Mouse (Mus musculus) neural tube, embryonic 14.5 days (tissue): ENCODE measurements around the gene Rasip1. TPM values are rescaled to one million over a fixed set of nuclear protein-coding genes. Genes with fewer than 3 reads are reported as not detected.

Experiments
- ATAC-seq: fragments of 200-750 bp; cut with Nextera tagmentation; 2 replicates; pipeline ENCODE4 v1.8.0; 2017; ENCODE audit warnings: low read depth, mild to moderate bottlenecking, moderate TSS enrichment, moderate library complexity
- H3K27ac ChIP-seq: fragments of 300-500 bp; sonication (generic); 2 replicates; pipeline ENCODE4 v1.5.1; 2014; ENCODE audit warnings: low read depth, mild to moderate bottlenecking, control low read depth, low read length, moderate library complexity, mixed read lengths
- H3K27me3 ChIP-seq: fragments of 300-500 bp; sonication (generic); 2 replicates; pipeline ENCODE4 v1.6.1; 2014; ENCODE audit warnings: low read length; ENCODE audit not compliant: control insufficient read depth, insufficient read depth
- H3K36me3 ChIP-seq: fragments of 300-500 bp; sonication (generic); 2 replicates; pipeline ENCODE4 v1.6.1; 2014; ENCODE audit warnings: low read length, mixed read lengths; ENCODE audit not compliant: control insufficient read depth, insufficient read depth
- H3K4me1 ChIP-seq: fragments of 300-500 bp; sonication (generic); 2 replicates; pipeline ENCODE4 v1.6.1; 2014; ENCODE audit warnings: low read length; ENCODE audit not compliant: control insufficient read depth, insufficient read depth
- H3K4me2 ChIP-seq: fragments of 300-500 bp; sonication (generic); 2 replicates; pipeline ENCODE4 v1.6.1; 2014; ENCODE audit warnings: mild to moderate bottlenecking, low read depth, low read length, control low read depth
- H3K4me3 ChIP-seq: fragments of 300-500 bp; sonication (generic); 2 replicates; pipeline ENCODE4 v1.5.1; 2014; ENCODE audit warnings: low read depth, low read length, control low read depth, mixed read lengths
- H3K9ac ChIP-seq: fragments of 300-500 bp; sonication (generic); replicated peaks from 2 replicates; pipeline ENCODE4 v1.6.1; 2014; ENCODE audit warnings: low read depth, mild to moderate bottlenecking, control low read depth, low read length, mixed read lengths
- H3K9me3 ChIP-seq: fragments of 300-500 bp; sonication (generic); 2 replicates; pipeline ENCODE4 v1.6.1; 2016; ENCODE audit warnings: low read length; ENCODE audit not compliant: control insufficient read depth
- WGBS: fragments of 180-500 bp; shearing (Covaris S2); extraction: QIAGEN DNeasy Blood & Tissue Kit; methylation state at CpG from one replicate; pipeline ENCODE4 v1.1.7; 2014; 5-methylcytosine and 5-hydroxymethylcytosine counted together
- polyA plus RNA-seq: library from polyadenylated mRNA; unstranded; fragments of >200 nt; fragmentation: Nextera tagmentation; extraction: Ambion mirVana; gene quantifications from 2 replicates; pipeline ENCODE4 v1.2.1, GENCODE M21; 2014

Gene Rasip1
- polyA plus RNA-seq, 1 experiment from 2014 or later: 12.8 TPM

DNA sequence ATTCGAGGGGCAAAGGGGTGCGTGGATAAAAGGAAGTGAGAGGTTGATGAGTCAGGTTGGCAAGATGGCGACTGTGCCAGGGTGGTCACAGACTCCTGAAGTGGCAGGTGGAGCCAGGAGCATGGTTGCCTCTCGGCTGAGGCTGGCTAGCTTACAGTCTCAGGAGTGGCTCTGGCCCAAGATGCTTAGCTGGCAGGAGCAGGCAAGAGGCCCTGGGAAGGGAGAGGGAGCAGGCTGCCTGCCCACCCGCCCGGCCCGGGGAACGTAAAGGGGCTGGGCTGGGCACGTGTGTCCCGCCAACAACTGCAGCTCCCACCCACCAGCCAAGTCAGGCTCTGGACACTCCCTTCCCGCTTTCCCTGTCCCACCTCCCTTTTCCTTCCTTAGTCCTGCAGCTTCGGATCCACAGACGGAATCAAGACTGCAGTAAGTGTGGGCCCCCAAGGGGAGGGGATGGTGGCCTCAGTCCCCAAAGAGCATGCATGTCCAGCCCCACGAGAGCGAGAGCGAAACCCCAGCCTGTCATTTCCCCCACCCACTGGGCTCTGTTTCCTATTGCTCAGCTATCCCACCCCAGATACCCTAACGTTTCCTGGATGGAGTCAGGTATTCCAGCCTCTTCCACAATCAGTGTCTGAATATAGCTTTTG lies 14.2 kb downstream of the Rasip1 start:
- no peak for ATAC-seq
- H3K27ac ChIP-seq: no peak overlapping the region
- peak overlapping the region; percentile 71; the same call in 1 of the 2 replicates for H3K4me2 ChIP-seq
- H3K9me3 ChIP-seq: no peaks in the 10 kb centered on the region; the same call in 1 of the 2 replicates
- no peaks in the 10 kb centered on the region for H3K27me3 ChIP-seq
- 68% methylated on average over 14 of the region's 17 CpGs for whole genome bisulfite sequencing
- peaks cover 17% of the 10 kb centered on the region for H3K4me1 ChIP-seq
- H3K4me3 ChIP-seq: no peak overlapping the region
- no peak overlapping the region for H3K9ac ChIP-seq
- no peaks in the 10 kb centered on the region; the same call in 1 of the 2 replicates for H3K36me3 ChIP-seq

DNA sequence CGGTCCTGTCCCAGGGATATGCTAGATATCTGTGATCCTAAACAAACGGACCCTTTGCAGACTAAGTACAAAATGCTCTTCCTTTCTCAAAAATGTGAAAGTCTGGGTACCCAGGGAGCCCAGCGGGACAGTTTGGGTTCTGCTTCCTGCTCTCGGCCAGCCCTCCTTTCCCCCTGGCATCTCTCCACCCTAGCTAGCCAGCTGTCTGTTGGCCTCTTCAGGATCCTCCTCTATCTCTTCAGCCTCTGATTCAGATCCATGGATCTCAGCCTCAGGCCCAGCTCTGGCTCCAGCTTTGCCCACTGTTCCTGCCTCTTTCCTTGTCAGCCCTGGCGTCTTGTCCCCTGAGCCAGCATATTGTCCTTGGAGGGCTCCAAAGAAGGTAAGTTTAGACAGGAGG lies 14.8 kb downstream of the Rasip1 start:
- Histone ChIP-seq H3K27ac (no peak overlapping the region), H3K9ac (no peak overlapping the region), H3K4me3 (no peak overlapping the region)

DNA sequence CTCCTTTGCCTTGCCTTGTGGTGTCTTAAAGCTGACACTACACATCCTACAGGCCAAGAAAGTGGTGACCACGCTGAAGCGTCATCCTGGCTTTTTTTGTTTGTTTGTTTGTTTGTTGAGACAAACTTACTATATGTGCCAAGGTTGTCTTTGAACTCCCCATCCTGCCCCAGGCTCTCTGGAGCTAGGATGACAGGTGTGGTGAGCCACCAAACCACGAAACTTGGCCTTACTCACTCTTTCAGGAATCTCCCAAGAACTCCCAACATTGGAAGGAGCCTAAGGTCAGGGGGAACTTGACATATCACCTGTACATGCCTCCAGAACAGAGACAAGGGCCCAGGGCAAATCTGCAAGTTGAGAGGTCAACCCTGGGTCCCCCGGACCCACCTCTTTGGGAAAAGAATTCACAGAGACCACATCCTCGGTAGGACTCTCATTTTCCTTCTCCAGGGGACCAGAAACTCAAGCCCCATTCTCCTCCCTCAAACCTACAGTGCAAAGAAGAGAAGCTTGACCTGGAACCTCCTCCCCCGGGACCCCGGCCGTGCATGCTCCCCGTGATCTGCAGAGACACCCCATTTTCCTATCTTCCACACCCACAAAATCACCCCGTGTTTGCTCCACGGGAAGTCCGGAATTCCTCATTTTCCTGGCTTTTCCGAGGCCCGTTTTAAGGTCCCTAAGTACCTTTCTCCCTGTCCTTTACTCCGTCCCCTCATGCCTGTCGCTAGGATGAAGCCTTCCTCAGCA lies 15.4 kb downstream of the Rasip1 start:
- Histone ChIP-seq H3K36me3 (no peaks in the 10 kb centered on the region), H3K4me1 (peaks cover 17% of the 10 kb centered on the region), H3K9ac (peak overlapping the region; percentile 60), H3K27me3 (no peaks in the 10 kb centered on the region), H3K9me3 (no peaks in the 10 kb centered on the region), H3K4me2 (peak overlapping the region; percentile 71), H3K4me3 (peak overlapping the region; percentile 38), H3K27ac (peak overlapping the region; percentile 85)
- ATAC-seq: no peak
- WGBS: 38% methylated on average over 16 of the region's 16 CpGs

More for the DNA sequence above, 14.8 kb downstream of the Rasip1 start:
- 80% methylated on average over 5 of the region's 5 CpGs for WGBS
- no peak for ATAC-seq
- peak overlapping the region; percentile 71 for H3K4me2 ChIP-seq
- no peaks in the 10 kb centered on the region for H3K27me3 ChIP-seq
- H3K36me3 ChIP-seq: no peaks in the 10 kb centered on the region
- no peaks in the 10 kb centered on the region for H3K9me3 ChIP-seq
- H3K4me1 ChIP-seq: peaks cover 17% of the 10 kb centered on the region

DNA sequence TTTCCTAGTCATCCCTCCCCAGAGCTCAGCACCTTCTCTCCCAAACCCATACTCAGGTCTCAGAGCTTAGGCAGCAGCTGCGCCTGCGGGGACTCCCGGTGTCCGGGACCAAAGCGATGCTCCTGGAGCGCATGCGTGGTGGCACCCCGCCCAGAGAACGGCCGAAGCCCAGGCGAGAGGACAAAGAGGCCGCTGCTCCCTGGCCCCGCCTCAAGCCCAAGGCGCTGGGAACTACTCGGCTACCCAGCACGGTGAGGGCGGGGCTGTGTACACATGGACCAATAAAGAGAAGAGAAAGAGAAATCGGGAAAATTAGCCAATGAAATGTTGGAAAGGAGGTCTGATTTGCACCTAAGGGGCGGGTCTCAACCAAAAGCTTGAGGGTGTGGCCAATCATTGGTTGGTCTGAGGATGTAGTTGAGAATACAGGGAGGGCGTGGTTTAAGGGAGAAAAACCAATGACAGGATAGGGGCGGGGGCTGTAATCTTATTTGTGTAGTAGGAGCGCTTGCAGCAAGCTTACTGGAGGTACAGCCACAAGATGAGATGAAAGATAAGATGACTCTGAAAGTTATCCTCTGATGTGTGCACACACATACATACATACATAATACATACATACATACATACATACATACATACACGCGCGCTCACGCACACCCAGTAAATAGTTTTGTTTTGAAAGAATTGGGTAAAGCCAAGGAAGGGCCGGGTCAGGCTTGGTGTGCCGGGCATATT lies 16.3 kb downstream of the Rasip1 start:
- ATAC-seq: peak; percentile 92
- Histone ChIP-seq H3K9ac (peak overlapping the region; percentile 60), H3K27ac (peak overlapping the region; percentile 85), H3K4me1 (peaks cover 14% of the 10 kb centered on the region), H3K4me2 (peak overlapping the region; percentile 71), H3K27me3 (no peaks in the 10 kb centered on the region), H3K4me3 (peak overlapping the region; percentile 38), H3K9me3 (no peaks in the 10 kb centered on the region), H3K36me3 (no peaks in the 10 kb centered on the region)
- 1% methylated on average over 28 of the region's 28 CpGs for WGBS

DNA sequence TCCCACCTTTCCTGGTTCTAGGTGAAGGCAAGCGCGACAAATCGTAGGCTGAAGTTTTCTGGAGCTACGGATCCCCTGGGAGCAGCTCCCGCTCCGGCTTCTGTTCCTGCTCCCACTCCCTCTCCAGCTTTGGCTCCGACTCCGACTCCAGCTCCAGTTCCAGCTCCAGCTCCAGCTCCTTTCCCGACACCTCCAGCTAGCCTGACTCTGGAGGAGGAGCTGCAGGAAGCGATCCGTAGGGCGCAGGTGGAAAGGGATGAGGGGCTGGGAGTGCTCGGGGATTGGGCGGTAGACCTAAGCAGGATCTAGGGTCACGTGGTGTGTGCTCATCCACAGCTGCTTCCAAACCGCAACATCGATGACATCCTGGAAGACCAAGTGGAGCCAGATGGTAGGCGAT lies 16.9 kb downstream of the Rasip1 start:
- Histone ChIP-seq H3K4me1 (peaks cover 14% of the 10 kb centered on the region), H3K4me3 (peak overlapping the region; percentile 20), H3K9me3 (no peaks in the 10 kb centered on the region), H3K9ac (peak overlapping the region; percentile 46; the same call in 1 of the 2 replicates), H3K36me3 (no peaks in the 10 kb centered on the region), H3K27ac (peak overlapping the region; percentile 57), H3K4me2 (peak overlapping the region; percentile 59), H3K27me3 (no peaks in the 10 kb centered on the region)
- ATAC-seq: peak; percentile 42
- WGBS: 2% methylated on average over 18 of the region's 18 CpGs

DNA sequence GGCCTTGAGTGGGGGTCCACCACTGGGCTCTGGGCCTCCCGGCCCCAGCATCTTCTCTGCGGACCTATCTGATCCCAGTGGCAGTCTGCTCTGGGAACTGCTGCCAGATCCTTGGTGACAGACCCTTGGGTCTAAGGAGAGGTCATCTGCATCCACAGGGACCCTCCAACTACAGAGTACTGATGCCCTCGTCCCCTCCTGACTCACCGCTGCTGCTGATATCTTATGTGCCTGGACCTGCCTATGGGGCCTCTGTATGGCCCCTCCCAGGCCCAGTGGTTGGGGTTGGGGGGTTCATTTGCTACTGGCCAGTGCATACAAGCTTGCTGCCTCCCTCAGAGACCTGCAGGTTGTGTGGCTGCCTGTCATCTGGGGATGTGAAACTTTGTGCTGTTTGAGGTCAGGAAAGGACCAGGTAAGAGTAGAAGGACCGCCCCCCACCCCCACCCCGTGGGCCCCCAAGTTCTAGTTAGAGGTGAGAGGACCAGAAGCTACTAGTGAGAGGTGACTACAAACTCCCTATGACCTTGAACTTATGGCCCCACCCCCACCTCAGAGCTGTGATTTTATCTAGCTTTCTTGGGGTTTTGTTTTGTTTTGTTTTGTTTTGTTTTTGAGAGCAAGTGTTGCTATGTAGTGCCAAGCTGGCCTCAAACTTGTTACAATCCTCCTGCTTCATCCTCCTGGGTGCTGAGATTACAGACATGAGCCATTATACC lies 17.7 kb downstream of the Rasip1 start:
- 0 out of 2 replicates have a peak overlapping the region, but pooled peaks have one; percentile 16 for H3K9ac ChIP-seq
- H3K27me3 ChIP-seq: no peaks in the 10 kb centered on the region
- peak overlapping the region; percentile 59; the same call in 1 of the 2 replicates for H3K4me2 ChIP-seq
- no peaks in the 10 kb centered on the region for H3K9me3 ChIP-seq
- peak overlapping the region; percentile 57 for H3K27ac ChIP-seq
- 69% methylated on average over 6 of the region's 6 CpGs for WGBS
- H3K36me3 ChIP-seq: no peaks in the 10 kb centered on the region
- ATAC-seq: no peak
- H3K4me3 ChIP-seq: peak overlapping the region; percentile 20; the same call in 1 of the 2 replicates
- H3K4me1 ChIP-seq: peaks cover 14% of the 10 kb centered on the region

DNA sequence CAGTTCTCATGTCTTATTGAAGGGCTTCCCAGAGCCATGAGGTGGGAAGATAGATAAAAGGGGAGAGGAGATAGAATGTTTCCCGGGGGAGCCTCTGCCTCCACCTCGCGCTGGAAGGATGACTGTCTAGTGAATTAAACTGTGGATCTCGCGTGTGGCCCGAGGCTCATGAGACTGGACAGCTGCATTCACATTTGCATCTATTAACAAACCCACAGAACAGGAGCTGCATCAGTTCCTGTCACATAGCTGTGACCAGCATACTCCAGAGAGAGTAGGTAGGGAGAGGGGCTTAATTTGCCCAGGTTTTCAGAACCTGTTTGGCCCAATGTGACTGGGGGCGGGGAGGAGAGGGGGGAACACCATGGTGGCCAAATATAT lies 18.3 kb downstream of the Rasip1 start:
- no peak overlapping the region for H3K4me3 ChIP-seq
- H3K4me1 ChIP-seq: peaks cover 14% of the 10 kb centered on the region
- WGBS: 44% methylated on average over 7 of the region's 7 CpGs
- no peak overlapping the region for H3K4me2 ChIP-seq
- H3K27me3 ChIP-seq: no peaks in the 10 kb centered on the region
- no peaks in the 10 kb centered on the region for H3K9me3 ChIP-seq
- ATAC-seq: no peak
- no peak overlapping the region for H3K9ac ChIP-seq
- no peaks in the 10 kb centered on the region for H3K36me3 ChIP-seq
- H3K27ac ChIP-seq: no peak overlapping the region

DNA sequence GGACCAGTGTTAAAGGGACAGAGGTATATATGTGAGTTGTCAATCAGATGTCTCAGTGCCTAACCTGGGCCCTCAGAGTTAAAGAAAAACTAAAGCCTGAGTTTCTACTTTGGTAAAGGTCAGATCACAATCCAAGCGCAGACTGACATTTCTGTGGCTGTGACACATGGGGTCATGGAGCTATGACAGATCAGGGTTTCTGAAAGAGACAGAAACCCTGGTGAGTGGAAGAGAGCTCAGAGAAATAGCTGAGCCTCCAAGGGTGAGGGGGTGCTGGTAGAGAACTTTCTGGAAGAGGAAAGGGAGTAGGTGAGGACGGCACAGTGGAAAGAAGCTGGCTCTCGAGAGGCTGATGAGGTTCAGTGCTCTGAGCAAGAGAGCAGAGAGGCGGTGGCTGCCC lies 19.4 kb downstream of the Rasip1 start:
- Histone ChIP-seq H3K27me3 (no peaks in the 10 kb centered on the region), H3K9me3 (no peaks in the 10 kb centered on the region), H3K9ac (no peak overlapping the region), H3K4me3 (no peak overlapping the region), H3K4me1 (peaks cover 14% of the 10 kb centered on the region), H3K36me3 (no peaks in the 10 kb centered on the region), H3K4me2 (no peak overlapping the region), H3K27ac (no peak overlapping the region)
- no peak for ATAC-seq
- WGBS: 82% methylated on average over 4 of the region's 4 CpGs
